Comparison of ENCODE assay signal across 8 mouse cellular contexts in the genomic region with DNA sequence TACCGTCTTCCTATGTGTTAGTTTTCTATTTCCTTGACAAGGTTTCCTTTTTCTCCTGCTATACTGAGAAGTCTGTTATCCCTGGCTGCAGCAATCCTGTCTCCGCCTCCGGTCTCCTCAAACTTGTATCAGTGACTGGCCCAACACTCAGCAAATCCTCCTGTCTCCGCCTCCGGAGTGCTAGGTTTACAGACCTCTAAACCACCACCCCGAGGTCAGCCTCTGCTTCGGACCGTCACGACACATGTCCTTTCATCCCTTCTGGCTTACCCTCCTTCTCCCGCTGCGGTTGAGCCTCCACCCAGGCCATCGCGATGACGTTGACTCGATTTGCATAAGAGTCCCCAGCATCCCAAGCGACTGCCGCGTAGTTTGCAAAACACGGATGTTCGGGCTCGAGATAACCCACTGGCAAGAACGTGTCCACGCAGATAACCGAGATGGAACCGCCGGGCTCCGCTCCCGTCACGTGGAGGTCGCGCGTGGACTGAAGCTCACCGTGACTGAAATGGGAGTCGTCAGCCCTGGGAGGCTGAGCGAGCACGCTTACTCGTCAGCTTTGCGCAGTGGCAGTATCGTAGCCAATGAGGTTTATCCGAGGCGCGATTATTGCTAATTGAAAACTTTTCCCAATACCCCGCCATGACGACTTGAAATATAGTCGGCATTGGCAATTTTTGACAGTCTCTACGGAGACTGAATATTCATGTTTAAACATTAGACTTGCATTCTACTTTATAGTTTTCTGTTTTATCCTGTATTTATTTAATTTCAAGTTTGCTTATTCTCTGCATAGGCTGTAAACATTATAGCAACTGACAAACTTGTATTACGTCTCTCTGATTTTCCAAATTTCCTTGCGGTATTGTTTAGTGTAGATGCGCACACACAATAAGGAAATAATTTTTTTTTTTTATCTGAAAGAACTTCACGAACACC. TPM values are rescaled to one million over a fixed set of nuclear protein-coding genes. Genes with fewer than 3 reads are reported as not detected.
A peak's percentile ranks its signal among the peaks of the same experiment; 100 is the strongest.
DNase-seq lines count a peak whose midpoint lies in the region; ATAC-seq and TF ChIP-seq lines count a peak whose summit lies in the region.

No protein-coding gene starts in this region.

- no peaks in the 10 kb centered on the region for H3K9me3 ChIP-seq in embryonic facial prominence, embryonic 11.5 days (replicated peaks; ENCODE audit: control insufficient read depth, low read length)
- no peaks in the 10 kb centered on the region for H3K9me3 ChIP-seq in limb, embryonic 12.5 days
- no peaks in the 10 kb centered on the region for H3K9me3 ChIP-seq in midbrain, embryonic 15.5 days

- peak; percentile 72 for ATAC-seq in embryonic facial prominence, embryonic 11.5 days (replicated peaks; ENCODE audit: insufficient number of reproducible peaks, low FRiP score, low TSS enrichment, low read depth)
- ATAC-seq in limb, embryonic 12.5 days (ENCODE audit: insufficient number of reproducible peaks, insufficient read depth, low FRiP score, low TSS enrichment, low read depth) = peak; percentile 61
- peak; percentile 82 for ATAC-seq in midbrain, embryonic 15.5 days (replicated peaks)

- peak overlapping the region; percentile 99 for H3K27ac ChIP-seq in embryonic facial prominence, embryonic 11.5 days (replicated peaks; ENCODE audit: low read depth, low read length)
- peak overlapping the region; percentile 100 for H3K27ac ChIP-seq in kidney, adult 2 months (ENCODE audit: insufficient read depth, low read depth, low read length)
- peak overlapping the region; percentile 100 for H3K27ac ChIP-seq in limb, embryonic 12.5 days
- H3K27ac ChIP-seq in midbrain, embryonic 15.5 days = peak overlapping the region; percentile 100
- peak overlapping the region; percentile 99 for H3K27ac ChIP-seq in spleen, adult 2 months (ENCODE audit: insufficient read depth, low read length)

- H3K36me3 ChIP-seq in embryonic facial prominence, embryonic 11.5 days (replicated peaks; ENCODE audit: control insufficient read depth, insufficient read depth, low read depth, low read length) = no peaks in the 10 kb centered on the region
- no peaks in the 10 kb centered on the region for H3K36me3 ChIP-seq in kidney, adult 2 months (ENCODE audit: control insufficient read depth, insufficient read depth, low read length)
- H3K36me3 ChIP-seq in limb, embryonic 12.5 days = no peaks in the 10 kb centered on the region
- no peaks in the 10 kb centered on the region for H3K36me3 ChIP-seq in midbrain, embryonic 15.5 days (replicated peaks)
- no peaks in the 10 kb centered on the region for H3K36me3 ChIP-seq in spleen, adult 2 months (ENCODE audit: control insufficient read depth, insufficient read depth, low read length)

- peak; percentile 84 to 91 for DNase-seq in urinary bladder, adult 18-20 months (ENCODE audit: low spot score in 2 of 2)
- no peak for DNase-seq in urinary bladder, postnatal 10 days (ENCODE audit: low spot score)
- DNase-seq in embryonic facial prominence, embryonic 11.5 days (ENCODE audit: low spot score) = peak; percentile 89
- peak; percentile 93 to 95 for DNase-seq in heart, adult 18-20 months
- peak; percentile 93 for DNase-seq in kidney, adult 2 months
- peak; percentile 74 to 93 for DNase-seq in spleen, adult 2 months (ENCODE audit: low read depth in 1 of 2, low spot score in 2 of 2)

- TF ChIP-seq POLR2A in kidney, adult 2 months (IDR thresholded peaks at IDR 0.05; ENCODE audit: low read depth, low read length) = peak; percentile 97
- TF ChIP-seq POLR2A in spleen, adult 2 months (IDR thresholded peaks at IDR 0.05; ENCODE audit: low read depth, low read length) = peak; percentile 90

- H3K27me3 ChIP-seq in embryonic facial prominence, embryonic 11.5 days (ENCODE audit: control insufficient read depth, insufficient read depth, low read length) = no peaks in the 10 kb centered on the region
- H3K27me3 ChIP-seq in kidney, adult 2 months (replicated peaks; ENCODE audit: control insufficient read depth, insufficient read depth, low read length) = no peaks in the 10 kb centered on the region
- H3K27me3 ChIP-seq in limb, embryonic 12.5 days = no peaks in the 10 kb centered on the region
- H3K27me3 ChIP-seq in midbrain, embryonic 15.5 days (replicated peaks) = no peaks in the 10 kb centered on the region
- H3K27me3 ChIP-seq in spleen, adult 2 months (ENCODE audit: control insufficient read depth, insufficient read depth, low read length) = no peaks in the 10 kb centered on the region

- no peak for TF ChIP-seq CTCF in kidney, adult 2 months (conservative IDR thresholded peaks at IDR 0.05; ENCODE audit: insufficient read depth, insufficient read length, low read depth, low read length)
- no peak for TF ChIP-seq CTCF in spleen, adult 2 months (IDR thresholded peaks at IDR 0.05; ENCODE audit: extremely low read depth, insufficient read depth, insufficient read length, insufficient replicate concordance)

- H3K4me3 ChIP-seq in embryonic facial prominence, embryonic 11.5 days (ENCODE audit: low read depth, low read length) = peak overlapping the region; percentile 24
- H3K4me3 ChIP-seq in kidney, adult 2 months (ENCODE audit: insufficient read depth, low read depth, low read length) = peak overlapping the region; percentile 65
- peak overlapping the region; percentile 37 for H3K4me3 ChIP-seq in limb, embryonic 12.5 days (replicated peaks)
- H3K4me3 ChIP-seq in midbrain, embryonic 15.5 days = peak overlapping the region; percentile 47
- H3K4me3 ChIP-seq in spleen, adult 2 months (ENCODE audit: extremely low read depth, insufficient read depth, insufficient read length) = peak overlapping the region; percentile 54

- peaks cover 5% of the 10 kb centered on the region; the same call in 1 of the 2 replicates for H3K4me1 ChIP-seq in embryonic facial prominence, embryonic 11.5 days (ENCODE audit: control insufficient read depth, insufficient read depth, low read length)
- H3K4me1 ChIP-seq in kidney, adult 2 months (ENCODE audit: control insufficient read depth, insufficient read depth, low read length) = peaks cover 8% of the 10 kb centered on the region; the same call in 1 of the 2 replicates
- peaks cover 29% of the 10 kb centered on the region for H3K4me1 ChIP-seq in limb, embryonic 12.5 days (replicated peaks)
- peaks cover 27% of the 10 kb centered on the region for H3K4me1 ChIP-seq in midbrain, embryonic 15.5 days
- H3K4me1 ChIP-seq in spleen, adult 2 months (ENCODE audit: control insufficient read depth, insufficient read depth, insufficient read length) = peaks cover 8% of the 10 kb centered on the region

- peak overlapping the region; percentile 40 for H3K4me2 ChIP-seq in embryonic facial prominence, embryonic 11.5 days (ENCODE audit: low read depth, low read length)
- peak overlapping the region; percentile 64 for H3K4me2 ChIP-seq in limb, embryonic 12.5 days
- H3K4me2 ChIP-seq in midbrain, embryonic 15.5 days = peak overlapping the region; percentile 87

- peak overlapping the region; percentile 59 for H3K9ac ChIP-seq in embryonic facial prominence, embryonic 11.5 days (replicated peaks; ENCODE audit: low read length)
- peak overlapping the region; percentile 74 for H3K9ac ChIP-seq in limb, embryonic 12.5 days (replicated peaks)
- peak overlapping the region; percentile 80 for H3K9ac ChIP-seq in midbrain, embryonic 15.5 days

- WGBS in embryonic facial prominence, embryonic 11.5 days = under 1% methylated on average over 50 of the region's 50 CpGs
- WGBS in kidney, adult 2 months = under 1% methylated on average over 50 of the region's 50 CpGs
- under 1% methylated on average over 50 of the region's 50 CpGs for WGBS in limb, embryonic 12.5 days
- under 1% methylated on average over 50 of the region's 50 CpGs for WGBS in midbrain, embryonic 15.5 days
- under 1% methylated on average over 50 of the region's 50 CpGs for WGBS in spleen, adult 2 months

RNA-seq across cellular contexts. Expression of gene Sirt4, which starts 5.4 kb away (rescaled TPM):
- polyA plus RNA-seq in embryonic facial prominence, embryonic 11.5 days (2014; fragmentation: Nextera tagmentation; extraction: Ambion mirVana) = 12.7 and 17.2 TPM in 2 replicates
- 10 to 100 TPM; 13.6 to 19.5 TPM for total RNA-seq in heart, adult 18-20 months (2021)
- polyA plus RNA-seq in kidney, adult 2 months (2012; rRNA removed) = 34.0 and 49.3 TPM in 2 replicates
- 21.9 and 24.9 TPM in 2 replicates for polyA plus RNA-seq in limb, embryonic 12.5 days (2016; fragmentation: Nextera tagmentation; extraction: Ambion mirVana)
- 31.6 and 32.6 TPM in 2 replicates for polyA plus RNA-seq in midbrain, embryonic 15.5 days (2015; fragmentation: Nextera tagmentation; extraction: Ambion mirVana)
- polyA plus RNA-seq in spleen, adult 2 months (2012; rRNA removed) = 19.6 and 28.2 TPM in 2 replicates

RNA-seq across cellular contexts. Expression of gene Pxn, which starts 16.5 kb away (rescaled TPM):
- polyA plus RNA-seq in embryonic facial prominence, embryonic 11.5 days (2014; fragmentation: Nextera tagmentation; extraction: Ambion mirVana) = 12.9 and 13.8 TPM in 2 replicates
- total RNA-seq in heart, adult 18-20 months (2021) = 10 to 100 TPM; 34.0 to 35.1 TPM
- polyA plus RNA-seq in kidney, adult 2 months (2012; rRNA removed) = 101 and 122 TPM in 2 replicates
- 40.3 and 47.1 TPM in 2 replicates for polyA plus RNA-seq in limb, embryonic 12.5 days (2016; fragmentation: Nextera tagmentation; extraction: Ambion mirVana)
- 20.4 and 20.9 TPM in 2 replicates for polyA plus RNA-seq in midbrain, embryonic 15.5 days (2015; fragmentation: Nextera tagmentation; extraction: Ambion mirVana)
- polyA plus RNA-seq in spleen, adult 2 months (2012; rRNA removed) = 63.8 and 76.1 TPM in 2 replicates

RNA-seq across cellular contexts. Expression of gene Pla2g1b, which starts 23.9 kb away (rescaled TPM):
- not detected in 2 replicates for polyA plus RNA-seq in embryonic facial prominence, embryonic 11.5 days (2014; fragmentation: Nextera tagmentation; extraction: Ambion mirVana)
- total RNA-seq in heart, adult 18-20 months (2021) = not detected
- polyA plus RNA-seq in kidney, adult 2 months (2012; rRNA removed) = 0.74 TPM in 1 of 2 replicates, not detected in the other
- not detected in 2 replicates for polyA plus RNA-seq in limb, embryonic 12.5 days (2016; fragmentation: Nextera tagmentation; extraction: Ambion mirVana)
- not detected in 2 replicates for polyA plus RNA-seq in midbrain, embryonic 15.5 days (2015; fragmentation: Nextera tagmentation; extraction: Ambion mirVana)
- polyA plus RNA-seq in spleen, adult 2 months (2012; rRNA removed) = 284 and 435 TPM in 2 replicates

Comparison
In these comparisons a context has a peak if more than half of its experiments do, and no peak if none do; other contexts are left out.
1. RNA of gene Pla2g1b, which starts 23.9 kb away (polyA plus RNA-seq): 284 to 435 TPM in spleen, adult 2 months; 0.74 TPM in kidney, adult 2 months, not detected in embryonic facial prominence, embryonic 11.5 days, not detected in midbrain, embryonic 15.5 days and not detected in limb, embryonic 12.5 days; every median in the first group is over 100 times any median in the second.
2. Peak in every context shown above with its lines, with median percentiles within 50 percentile points of each other: ATAC-seq, H3K27ac ChIP-seq, H3K4me2 ChIP-seq, H3K4me3 ChIP-seq and H3K9ac ChIP-seq.